Mouse (Mus musculus): ENCODE measurements around the gene Mon1b.

- TF ChIP-seq POLR2A (IDR thresholded peaks at IDR 0.05; ENCODE audit: low read depth, low read length) = peak; percentile 13
- TF ChIP-seq CTCF (conservative IDR thresholded peaks at IDR 0.05; ENCODE audit: insufficient read depth, insufficient read length, low read depth, low read length) = no peak
Measured at GRCm38 (mm10) chr8:113634670-113635591, at the start of gene Mon1b.
